Mouse (Mus musculus): Measurements from ENCODE around the gene Aldob. TPM values are rescaled to one million over a fixed set of nuclear protein-coding genes. Genes with fewer than 3 reads are reported as not detected.
"Not testable (repeated sequence)": the region's sequence is repeated elsewhere in the genome, so short reads cannot be mapped to it uniquely, and the experiment has no call there.

Aldob gene
- total RNA-seq, 1 experiment from 2014 or later = not detected

- ATAC-seq (replicated peaks in 1 of 2; ENCODE audit: insufficient read depth in 1 of 2, low FRiP score in 2 of 2, low TSS enrichment in 1 of 2, low read depth in 1 of 2, poor library complexity in 2 of 2, severe bottlenecking in 2 of 2) = no peak
Measured at GRCm38 (mm10) chr4:49546026-49546425, 3.3 kb downstream of the Aldob start.

DNA sequence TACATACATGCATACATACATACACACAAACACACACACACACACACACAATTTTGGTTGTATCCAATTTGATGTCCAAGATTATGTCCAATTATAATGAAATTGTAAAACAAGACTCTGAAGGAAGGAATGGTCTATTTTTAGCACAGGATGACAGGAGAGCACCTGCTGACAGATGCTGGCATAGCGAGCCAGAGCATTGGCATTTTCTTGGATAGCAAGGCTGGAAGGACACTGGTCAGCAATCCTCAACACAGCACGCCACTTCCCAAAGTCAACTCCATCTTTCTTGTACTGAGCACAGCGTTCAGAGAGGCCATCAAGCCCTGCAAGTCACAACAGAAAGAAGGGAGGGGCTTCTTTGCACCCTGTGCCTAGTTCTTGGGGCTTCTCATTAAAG, 8.4 kb downstream of the Aldob start:
- ATAC-seq (replicated peaks in 1 of 2; ENCODE audit: insufficient read depth in 1 of 2, low FRiP score in 2 of 2, low TSS enrichment in 1 of 2, low read depth in 1 of 2, poor library complexity in 2 of 2, severe bottlenecking in 2 of 2) = no peak

GRCm38 (mm10) chr4:49539665-49540064, 9.7 kb downstream of the Aldob start:
- no peak for ATAC-seq (replicated peaks in 1 of 2; ENCODE audit: insufficient read depth in 1 of 2, low FRiP score in 2 of 2, low TSS enrichment in 1 of 2, low read depth in 1 of 2, poor library complexity in 2 of 2, severe bottlenecking in 2 of 2)

- ATAC-seq (replicated peaks in 1 of 2; ENCODE audit: insufficient read depth in 1 of 2, low FRiP score in 2 of 2, low TSS enrichment in 1 of 2, low read depth in 1 of 2, poor library complexity in 2 of 2, severe bottlenecking in 2 of 2) = no peak
Measured at GRCm38 (mm10) chr4:49536671-49537070, 12.7 kb downstream of the Aldob start.

- ATAC-seq (replicated peaks in 1 of 2; ENCODE audit: insufficient read depth in 1 of 2, low FRiP score in 2 of 2, low TSS enrichment in 1 of 2, low read depth in 1 of 2, poor library complexity in 2 of 2, severe bottlenecking in 2 of 2) = no peak
Measured at GRCm38 (mm10) chr4:49535675-49536294, 13.6 kb downstream of the Aldob start.

- no peak for ATAC-seq (replicated peaks in 1 of 2; ENCODE audit: insufficient read depth in 1 of 2, low FRiP score in 2 of 2, low TSS enrichment in 1 of 2, low read depth in 1 of 2, poor library complexity in 2 of 2, severe bottlenecking in 2 of 2)
Measured at GRCm38 (mm10) chr4:49535036-49535435, 14.3 kb downstream of the Aldob start.

DNA sequence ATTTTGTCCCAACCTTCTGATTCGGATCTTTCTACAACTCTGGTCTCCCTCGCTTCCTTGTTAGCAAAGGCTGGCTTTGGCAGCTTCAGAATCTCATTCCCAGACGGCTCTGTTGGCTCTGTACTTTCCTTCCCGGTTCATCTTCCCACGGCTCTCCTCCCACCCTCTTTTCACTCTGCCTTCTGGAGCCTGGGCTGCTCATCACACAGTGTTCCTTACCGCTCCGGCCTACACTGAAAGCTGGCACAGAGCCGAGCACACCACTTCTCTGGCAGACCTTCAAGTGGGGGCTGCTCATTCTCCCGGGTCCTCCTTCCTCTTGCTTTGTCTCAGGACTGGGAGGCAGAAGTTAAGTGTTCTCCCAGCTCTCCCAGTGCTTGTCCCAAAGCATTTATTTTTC, 26.8 kb downstream of the Aldob start:
- ATAC-seq (replicated peaks in 1 of 2; ENCODE audit: insufficient read depth in 1 of 2, low FRiP score in 2 of 2, low TSS enrichment in 1 of 2, low read depth in 1 of 2, poor library complexity in 2 of 2, severe bottlenecking in 2 of 2) = no peak

DNA sequence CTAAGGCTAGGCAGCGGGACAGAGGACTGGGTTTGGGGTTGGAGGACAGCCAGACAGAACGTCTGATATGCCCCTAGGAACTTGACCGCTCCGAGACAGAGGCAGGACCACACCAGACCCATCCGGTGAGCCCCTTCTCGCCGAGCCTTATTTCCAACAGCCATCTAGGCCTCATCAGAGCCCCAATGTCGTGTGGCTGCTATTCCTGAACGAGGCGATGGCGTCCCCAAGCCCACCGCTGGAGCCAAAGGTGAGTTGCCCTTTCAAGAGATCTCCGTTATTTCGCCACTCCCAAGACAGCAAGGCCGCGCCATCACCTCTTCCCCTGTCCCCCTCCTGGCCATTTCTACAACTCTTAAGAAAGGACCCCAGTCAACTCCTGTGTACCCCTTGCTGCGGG, 28.0 kb downstream of the Aldob start:
- peak; percentile 15 to 43 for ATAC-seq (replicated peaks in 1 of 2; ENCODE audit: insufficient read depth in 1 of 2, low FRiP score in 2 of 2, low TSS enrichment in 1 of 2, low read depth in 1 of 2, poor library complexity in 2 of 2, severe bottlenecking in 2 of 2)

DNA sequence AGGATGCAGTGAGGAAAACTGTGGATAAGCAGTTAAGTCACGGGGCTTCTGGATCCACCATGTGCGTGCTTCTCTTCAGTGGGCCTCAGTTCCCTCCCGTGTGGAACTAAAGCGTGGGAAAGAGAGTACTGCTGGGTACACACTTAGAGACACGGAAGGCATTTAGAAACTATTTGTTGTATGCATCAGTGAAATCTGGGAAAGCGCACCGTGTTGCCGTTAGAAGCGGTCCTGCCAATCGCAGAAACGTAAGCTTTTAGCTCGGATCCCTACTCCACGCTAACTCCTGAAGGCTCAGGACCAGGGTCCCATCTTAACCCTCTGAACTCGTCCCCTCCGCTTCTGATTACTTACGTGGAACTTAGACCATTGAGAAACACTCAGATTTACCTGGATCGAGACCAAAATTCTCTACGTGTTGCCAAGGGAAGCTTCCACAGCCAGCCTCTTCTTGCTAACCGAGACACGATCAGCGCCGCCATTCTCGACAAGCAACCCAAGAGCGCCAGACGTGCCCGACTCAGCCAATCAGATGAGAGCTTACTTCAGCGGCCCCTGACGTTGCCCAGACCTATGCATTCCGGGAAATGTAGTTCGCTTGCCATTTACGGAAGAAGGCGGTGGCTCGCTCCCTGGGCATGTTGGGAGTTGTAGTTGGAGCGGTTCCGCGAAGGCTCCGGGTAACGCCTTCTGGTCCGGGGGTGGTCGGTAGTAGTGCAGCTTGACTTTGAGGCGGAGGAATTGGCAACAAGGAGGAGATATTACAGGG, 28.6 kb downstream of the Aldob start, which contains the start of the genes Mrpl50 and Zfp189:
Gene Mrpl50, minus strand, starts transcription at position 522 of the 769 bp plus-strand sequence.
Gene Zfp189, plus strand, starts transcription at position 605 of the 769 bp plus-strand sequence.
- ATAC-seq (replicated peaks in 1 of 2; ENCODE audit: insufficient read depth in 1 of 2, low FRiP score in 2 of 2, low TSS enrichment in 1 of 2, low read depth in 1 of 2, poor library complexity in 2 of 2, severe bottlenecking in 2 of 2) = peak; percentile 99

GRCm38 (mm10) chr4:49519476-49519875, 29.9 kb downstream of the Aldob start:
- ATAC-seq (replicated peaks in 1 of 2; ENCODE audit: insufficient read depth in 1 of 2, low FRiP score in 2 of 2, low TSS enrichment in 1 of 2, low read depth in 1 of 2, poor library complexity in 2 of 2, severe bottlenecking in 2 of 2) = no peak

- no peak for ATAC-seq (replicated peaks in 1 of 2; ENCODE audit: insufficient read depth in 1 of 2, low FRiP score in 2 of 2, low TSS enrichment in 1 of 2, low read depth in 1 of 2, poor library complexity in 2 of 2, severe bottlenecking in 2 of 2)
Measured at GRCm38 (mm10) chr4:49514441-49514840, 34.9 kb downstream of the Aldob start.

DNA sequence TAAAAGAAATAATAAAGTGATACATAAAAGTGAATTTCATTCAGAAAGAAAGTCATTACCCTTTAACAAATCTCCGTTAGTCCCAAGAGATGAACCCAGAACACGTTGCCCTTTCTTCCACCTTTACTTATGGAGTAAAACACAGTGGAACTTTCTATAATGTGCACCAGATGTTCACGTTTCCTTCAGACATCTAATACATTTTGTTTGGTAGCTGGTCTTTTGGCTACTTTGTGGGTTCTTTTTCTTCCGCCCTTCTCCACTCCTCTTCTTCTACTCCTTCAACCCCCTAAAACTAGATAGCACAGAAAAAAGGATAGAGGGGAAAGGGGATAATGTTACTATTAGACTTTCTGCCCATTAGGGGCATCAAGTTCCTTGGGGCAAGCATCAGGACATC, 36.7 kb downstream of the Aldob start:
- ATAC-seq (replicated peaks in 1 of 2; ENCODE audit: insufficient read depth in 1 of 2, low FRiP score in 2 of 2, low TSS enrichment in 1 of 2, low read depth in 1 of 2, poor library complexity in 2 of 2, severe bottlenecking in 2 of 2) = no peak

DNA sequence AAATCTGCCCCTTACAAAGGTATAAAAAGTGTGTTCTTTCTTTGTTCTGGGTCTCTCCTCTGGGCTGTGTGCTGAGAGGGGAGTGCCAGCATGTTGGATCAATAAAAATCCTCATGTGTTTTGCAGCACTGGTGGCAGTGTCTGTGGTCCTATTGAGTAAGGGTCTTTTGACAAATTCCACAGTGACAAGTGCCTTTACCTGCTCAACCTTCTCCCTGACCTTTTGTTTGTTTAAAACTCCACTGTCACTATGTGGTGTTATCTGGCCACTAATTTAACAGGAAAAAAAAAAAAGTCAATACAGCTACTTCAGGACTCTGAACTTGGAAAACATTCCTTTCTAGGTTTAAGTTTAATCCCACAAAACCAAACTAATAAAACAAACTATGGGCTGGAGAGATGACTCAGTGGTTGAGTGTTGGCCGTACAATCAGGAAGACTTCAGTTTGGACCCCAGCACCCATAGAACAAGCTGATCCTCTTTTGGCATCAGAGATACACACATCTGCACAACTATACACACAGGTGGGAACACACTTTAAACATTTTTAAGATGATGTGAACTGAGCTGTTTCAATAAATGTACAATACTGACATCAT, 39.0 kb downstream of the Aldob start:
- not testable (repeated sequence) for ATAC-seq (replicated peaks in 1 of 2; ENCODE audit: insufficient read depth in 1 of 2, low FRiP score in 2 of 2, low TSS enrichment in 1 of 2, low read depth in 1 of 2, poor library complexity in 2 of 2, severe bottlenecking in 2 of 2)

- no peak for ATAC-seq (replicated peaks in 1 of 2; ENCODE audit: insufficient read depth in 1 of 2, low FRiP score in 2 of 2, low TSS enrichment in 1 of 2, low read depth in 1 of 2, poor library complexity in 2 of 2, severe bottlenecking in 2 of 2)
Measured at GRCm38 (mm10) chr4:49509183-49509582, 40.2 kb downstream of the Aldob start.

GRCm38 (mm10) chr4:49506386-49506785, 43.0 kb downstream of the Aldob start, which contains the start of gene Baat:
TSS of gene Baat (minus strand) at chr4:49506557.
- ATAC-seq (replicated peaks in 1 of 2; ENCODE audit: insufficient read depth in 1 of 2, low FRiP score in 2 of 2, low TSS enrichment in 1 of 2, low read depth in 1 of 2, poor library complexity in 2 of 2, severe bottlenecking in 2 of 2) = no peak

- no peak for ATAC-seq (replicated peaks in 1 of 2; ENCODE audit: insufficient read depth in 1 of 2, low FRiP score in 2 of 2, low TSS enrichment in 1 of 2, low read depth in 1 of 2, poor library complexity in 2 of 2, severe bottlenecking in 2 of 2)
Measured at GRCm38 (mm10) chr4:49503563-49503962, 45.8 kb downstream of the Aldob start.
